Mouse (Mus musculus) embryonic stem cell, embryonic (primary cell): ENCODE measurements at regions not wholly inside any gene's neighbourhood (a gene's known extent, or its start where the extent isn't known, plus 50 kb on each side); places are given as distances from the start of the nearest gene placed in this dataset.

Experiments used
- CTCF ChIA-PET, 4 experiments: fragments of 300-600 bp in 2 of 4; fragments of 350-600 bp in 2 of 4; sonication (Branson Sonifier 250); formaldehyde crosslinking; loops; one replicate each; lab custom pipeline; 2022; ENCODE audit warnings: inconsistent platforms in 2 of 4; lab: Charles Lee
- POLR2A ChIA-PET, 4 experiments: fragments of 300-600 bp in 2 of 4; fragments of 350-600 bp in 2 of 4; sonication (Branson Sonifier 250); formaldehyde crosslinking; loops; one replicate each; lab custom pipeline; 2022; ENCODE audit warnings: antibody characterized with exemption in 4 of 4, inconsistent platforms in 1 of 4; lab: Charles Lee

DNA sequence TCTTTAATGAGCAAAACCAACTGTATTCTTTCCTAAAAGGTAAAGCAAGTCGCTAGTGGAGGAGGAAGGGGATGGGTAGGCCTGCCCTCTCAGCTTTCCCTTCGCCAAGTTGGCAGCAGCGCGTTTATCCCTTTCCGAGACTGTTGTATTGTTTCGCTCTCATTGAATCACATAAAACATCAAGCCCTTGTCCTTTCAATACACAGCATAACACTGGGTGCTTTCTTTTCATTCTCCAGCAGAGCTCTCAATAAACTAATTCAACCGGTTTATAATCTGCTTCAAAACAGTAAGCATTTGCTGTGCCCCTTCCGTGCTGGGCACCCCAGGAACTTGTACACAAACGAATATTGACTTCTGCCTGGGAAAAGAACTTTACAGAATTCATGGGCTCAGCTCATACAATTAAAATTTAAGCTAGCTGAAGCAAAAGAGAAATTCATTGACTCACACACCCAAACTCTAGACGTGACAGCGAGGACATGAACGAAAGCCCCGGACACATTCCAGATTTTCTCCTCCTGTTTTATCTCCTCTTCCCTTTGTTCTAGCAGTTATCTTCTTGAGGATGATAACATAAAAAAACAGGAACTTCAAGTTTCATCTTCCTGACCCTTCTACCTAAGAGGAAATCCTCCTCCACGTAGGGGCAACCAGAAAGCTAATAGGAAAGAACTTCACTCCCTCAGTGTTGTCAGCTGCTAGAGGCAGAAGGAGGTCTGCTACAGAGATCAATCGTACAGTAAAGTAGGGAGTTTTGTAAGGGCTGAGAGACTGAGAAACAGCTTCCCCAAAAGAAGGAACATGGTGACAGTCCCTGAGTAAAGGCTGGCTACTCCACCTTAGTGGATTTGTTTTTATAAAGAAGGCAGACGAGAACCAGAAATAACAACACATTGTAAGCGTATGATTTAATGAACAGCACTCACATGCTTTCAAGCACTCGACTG lies 177.9 kb downstream of the Kdr start:
- ChIA-PET POLR2A (interaction anchor here in 2 of 4 experiments (0.5 to 0.6 kb wide), 2 partner anchors 299 to 318 kb away, joined by 3 read pairs; no protein-coding TSS in a partner anchor), CTCF (interaction anchor here in 1 of 4 experiments (0.5 kb wide), 1 partner anchor 590 kb away, joined by 3 read pairs; no protein-coding TSS in a partner anchor)

DNA sequence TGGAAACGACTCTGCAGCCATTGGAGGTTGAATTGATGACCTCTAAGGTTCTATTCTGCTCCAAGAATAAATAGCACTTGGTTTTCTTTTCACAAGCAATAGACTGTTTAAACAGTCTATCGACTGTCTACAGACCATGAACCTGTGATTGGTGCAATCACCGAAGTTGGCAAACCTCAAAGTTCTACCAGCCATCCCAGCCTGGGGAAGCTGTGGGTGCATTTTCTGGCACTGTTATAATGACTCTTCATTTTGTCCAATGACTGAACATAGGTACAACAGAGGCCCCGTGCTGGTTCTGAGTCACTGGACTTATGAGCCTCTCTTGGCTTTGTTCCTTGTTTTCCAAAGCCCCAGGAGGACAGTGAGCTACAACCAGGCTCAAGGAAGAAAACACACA lies 178.6 kb downstream of the Kdr start:
- ChIA-PET CTCF (interaction anchor here in 1 of 4 experiments (0.6 kb wide), 1 partner anchor 299 kb away, joined by 3 read pairs; no protein-coding TSS in a partner anchor), POLR2A (no interaction called here)

DNA sequence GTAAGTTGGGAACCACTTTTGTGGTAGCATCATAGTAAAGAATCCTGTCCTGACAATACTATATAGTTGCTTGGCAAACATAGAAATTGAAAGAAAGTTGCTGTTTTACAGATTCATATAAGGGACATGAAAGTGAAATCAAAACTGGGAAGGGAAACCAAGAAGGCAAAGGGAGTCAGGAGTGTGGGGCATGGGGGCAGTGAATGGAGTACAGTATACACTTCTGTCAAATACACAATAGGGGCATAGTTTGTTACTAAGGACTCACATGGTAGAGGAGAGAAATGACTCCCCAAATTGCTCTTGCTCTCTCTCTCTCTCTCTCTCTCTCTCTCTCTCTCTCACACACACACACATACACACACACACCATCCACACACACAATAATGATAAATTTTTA lies 185.1 kb downstream of the Kdr start:
- CTCF ChIA-PET: no interaction called here
- POLR2A ChIA-PET: no interaction called here

DNA sequence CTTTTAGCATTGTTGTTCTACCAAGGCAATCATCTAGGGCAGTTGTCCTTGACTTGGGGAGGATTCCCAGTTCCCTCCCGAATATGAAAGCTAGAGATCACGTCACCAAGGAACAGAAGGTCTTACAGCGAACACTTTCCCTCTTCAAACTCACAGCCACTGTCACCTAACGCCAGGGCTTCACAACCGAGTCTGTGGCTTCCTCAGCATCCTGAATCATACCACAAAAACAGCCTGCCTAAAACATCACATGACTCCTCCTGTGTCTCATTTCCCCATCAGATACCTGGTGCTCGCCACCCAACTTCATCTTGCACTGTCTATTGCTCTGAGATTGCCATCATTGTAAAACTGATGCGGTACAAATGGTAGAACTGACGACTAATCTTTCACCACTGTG lies 186.5 kb downstream of the Kdr start:
- CTCF ChIA-PET: interaction anchor here in 1 of 4 experiments (0.9 kb wide), 1 partner anchor 553 kb away, joined by 3 read pairs; no protein-coding TSS in a partner anchor
- POLR2A ChIA-PET: no interaction called here

DNA sequence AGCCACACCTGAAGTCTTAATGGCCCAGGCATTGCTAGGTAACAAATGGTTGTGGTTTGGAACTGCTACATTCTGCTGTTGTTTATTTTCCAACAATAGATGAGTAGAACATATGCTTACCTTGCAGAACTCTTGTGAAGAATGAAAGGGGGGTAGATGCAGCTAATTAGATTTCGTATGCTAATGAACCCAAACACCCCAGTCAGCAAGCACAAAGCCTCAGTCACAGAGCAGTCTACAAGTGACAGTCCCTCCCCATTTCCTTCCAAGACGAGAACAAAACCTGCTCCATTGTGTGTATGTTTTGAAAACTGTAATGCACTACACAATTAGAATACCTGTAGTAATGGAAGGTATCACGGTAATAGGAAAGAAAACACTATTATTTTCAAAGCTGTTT lies 190.2 kb downstream of the Kdr start:
- ChIA-PET POLR2A (interaction anchor here in 1 of 4 experiments (0.6 kb wide), 1 partner anchor 168 kb away, joined by 5 read pairs; no protein-coding TSS in a partner anchor), CTCF (interaction anchor here in 1 of 4 experiments (0.7 kb wide), 1 partner anchor 576 kb away, joined by 3 read pairs; no protein-coding TSS in a partner anchor)

DNA sequence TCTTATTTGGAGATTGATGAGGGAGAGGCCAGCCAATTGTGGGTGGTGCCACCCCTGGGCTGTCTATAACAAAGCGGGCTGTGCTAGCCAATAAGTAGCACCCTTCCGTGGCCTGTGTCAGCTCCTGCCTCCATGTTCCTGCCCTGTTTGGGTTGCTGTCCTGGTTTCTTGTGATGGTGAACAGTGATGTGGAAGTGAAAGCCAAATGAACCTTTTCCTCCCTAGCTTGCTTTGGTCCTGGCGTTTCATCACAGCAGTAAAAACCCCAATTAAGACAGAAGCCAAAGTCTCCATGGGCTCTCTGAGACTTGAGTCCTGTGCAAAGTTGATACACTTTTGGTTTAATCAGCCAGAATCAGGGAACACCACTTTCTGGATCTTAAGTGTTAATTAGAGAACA lies 192.1 kb downstream of the Kdr start:
- POLR2A ChIA-PET: no interaction called here
- CTCF ChIA-PET: no interaction called here

DNA sequence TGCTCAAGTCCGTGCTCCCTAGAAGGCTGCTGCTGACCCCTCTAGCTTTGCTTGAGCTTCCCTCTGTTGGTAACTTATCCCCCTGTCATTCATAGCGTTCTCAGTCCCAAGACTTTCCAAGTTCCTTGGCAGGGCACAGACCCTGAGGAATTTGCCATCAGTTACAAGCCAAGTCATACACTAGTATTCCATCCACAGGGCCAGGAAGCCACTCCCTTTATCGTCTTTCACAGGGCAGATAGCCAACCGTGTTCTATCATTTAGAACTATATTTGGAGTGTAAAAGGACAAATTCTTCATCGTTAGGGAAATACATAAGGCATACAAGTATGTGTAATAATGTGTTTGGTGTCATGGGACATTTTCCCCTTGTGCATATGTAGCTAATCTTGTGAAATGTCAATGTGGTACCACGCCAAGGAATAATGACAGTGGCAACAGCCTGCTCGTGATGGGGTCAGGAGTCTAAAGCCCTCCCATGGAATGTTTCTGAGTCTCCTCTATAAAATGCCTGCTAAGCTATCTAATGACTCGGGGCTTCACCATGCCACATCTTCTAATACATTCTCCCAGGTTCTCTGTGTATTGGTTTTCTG lies 193.2 kb downstream of the Kdr start:
- ChIA-PET CTCF (no interaction called here), POLR2A (no interaction called here)

DNA sequence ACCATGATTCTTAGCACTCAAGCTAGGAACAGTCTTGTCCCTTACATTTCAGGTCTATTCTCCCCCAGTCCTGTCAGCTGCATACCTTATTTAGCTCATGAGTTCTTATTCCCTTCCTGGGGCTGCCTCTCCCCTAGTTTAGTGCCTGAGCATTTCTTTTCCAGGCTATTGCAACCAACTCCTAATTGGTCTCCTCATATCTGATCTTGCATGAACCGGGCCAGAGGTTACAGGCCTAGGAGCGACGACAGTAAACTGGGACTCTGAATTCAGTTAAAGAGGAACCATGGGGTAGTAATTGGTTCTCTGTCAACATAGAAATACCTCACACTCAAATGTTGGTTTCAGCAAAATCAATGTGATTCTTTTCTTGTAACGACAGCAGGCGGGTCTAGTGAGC lies 195.9 kb downstream of the Kit start:
- POLR2A ChIA-PET: interaction anchor here in 1 of 4 experiments (0.5 kb wide), 1 partner anchor 122 kb away, joined by 3 read pairs; no protein-coding TSS in a partner anchor
- CTCF ChIA-PET: interaction anchor here in 1 of 4 experiments (0.6 kb wide), 1 partner anchor 614 kb away, joined by 3 read pairs; no protein-coding TSS in a partner anchor

DNA sequence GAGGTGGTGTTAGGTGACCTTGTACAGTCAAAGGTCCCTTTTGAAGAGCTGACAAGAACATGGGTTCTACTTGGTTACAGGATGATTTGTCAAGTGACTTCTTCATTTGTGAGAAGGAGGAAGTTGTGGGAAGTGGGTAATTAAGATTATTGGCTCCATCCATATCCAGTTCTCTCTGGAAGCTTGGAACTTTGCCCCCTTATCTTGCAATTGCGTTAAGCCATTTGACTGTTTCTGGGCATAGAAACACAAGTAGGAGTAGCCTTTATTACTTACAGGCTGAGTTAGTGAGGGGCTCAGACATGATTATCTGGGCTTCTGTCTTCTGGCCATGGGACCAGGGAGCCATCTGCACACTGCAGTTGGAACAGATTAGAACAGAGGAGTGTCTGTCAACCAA lies 192.5 kb downstream of the Kit start:
- CTCF ChIA-PET: interaction anchor here in 1 of 4 experiments (1.3 kb wide), 1 partner anchor 104 kb away, joined by 3 read pairs; no protein-coding TSS in a partner anchor
- POLR2A ChIA-PET: no interaction called here

DNA sequence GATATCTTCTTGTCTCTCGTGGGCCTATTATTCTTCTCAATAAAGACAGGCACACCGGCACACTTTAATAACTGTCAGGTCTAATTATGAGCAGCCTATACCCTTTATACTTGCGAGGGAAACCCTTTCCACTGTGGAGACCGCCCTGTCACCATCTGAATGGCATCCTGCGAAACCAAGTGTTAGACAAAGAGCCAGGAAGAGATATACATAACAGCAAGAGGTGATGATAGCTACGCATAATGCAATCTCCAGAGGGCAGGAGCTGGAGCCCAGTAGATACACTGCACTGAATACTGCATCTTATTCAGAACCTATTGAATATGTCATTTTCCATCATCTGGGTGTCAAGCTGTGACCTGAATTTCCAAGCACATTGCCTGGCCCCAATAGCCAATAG lies 187.7 kb downstream of the Kit start:
- POLR2A ChIA-PET: no interaction called here
- CTCF ChIA-PET: no interaction called here

DNA sequence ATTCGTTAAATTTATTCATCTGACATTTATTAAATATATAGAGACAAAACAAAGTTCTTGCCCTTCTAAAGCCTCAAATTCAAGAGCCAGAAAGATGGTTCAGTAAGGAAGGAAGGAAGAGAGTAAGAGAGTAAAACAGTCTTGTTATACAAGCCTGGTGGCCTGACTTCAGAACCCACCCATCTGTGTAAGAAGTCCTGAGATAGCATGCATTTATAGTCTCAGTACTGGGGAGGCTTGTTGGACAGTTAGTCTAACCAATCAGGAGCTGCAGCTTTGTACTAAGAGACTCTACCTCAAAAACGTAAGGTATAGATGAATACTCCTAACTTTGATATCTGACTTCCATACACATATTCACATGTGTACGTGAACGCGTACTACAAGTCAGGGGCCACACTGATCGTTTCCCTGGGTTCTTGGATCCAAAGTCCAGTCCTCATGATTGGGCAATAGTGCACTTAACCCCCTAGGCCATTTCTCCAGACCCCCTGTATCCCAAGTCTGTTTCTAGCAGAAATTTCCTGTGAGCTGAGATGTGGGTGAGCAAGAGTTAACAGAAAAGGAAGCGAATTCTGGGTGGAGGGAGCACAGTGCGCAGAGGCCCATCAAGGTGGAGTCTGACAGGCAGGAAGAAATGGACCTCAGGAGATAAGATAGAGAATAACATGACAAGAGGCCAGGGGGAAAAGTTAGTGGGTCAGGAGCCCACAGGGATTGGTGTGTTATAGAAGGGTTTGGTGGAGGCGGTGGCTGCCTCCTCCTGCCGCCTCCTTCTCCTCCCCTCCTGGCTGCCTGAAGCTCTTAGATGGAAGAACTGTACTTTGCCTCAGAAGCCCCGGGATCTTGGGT lies 187.0 kb downstream of the Kit start:
- ChIA-PET CTCF (no interaction called here), POLR2A (interaction anchor here in 1 of 4 experiments (0.6 kb wide), 1 partner anchor 9 kb away, joined by 3 read pairs; no protein-coding TSS in a partner anchor)

DNA sequence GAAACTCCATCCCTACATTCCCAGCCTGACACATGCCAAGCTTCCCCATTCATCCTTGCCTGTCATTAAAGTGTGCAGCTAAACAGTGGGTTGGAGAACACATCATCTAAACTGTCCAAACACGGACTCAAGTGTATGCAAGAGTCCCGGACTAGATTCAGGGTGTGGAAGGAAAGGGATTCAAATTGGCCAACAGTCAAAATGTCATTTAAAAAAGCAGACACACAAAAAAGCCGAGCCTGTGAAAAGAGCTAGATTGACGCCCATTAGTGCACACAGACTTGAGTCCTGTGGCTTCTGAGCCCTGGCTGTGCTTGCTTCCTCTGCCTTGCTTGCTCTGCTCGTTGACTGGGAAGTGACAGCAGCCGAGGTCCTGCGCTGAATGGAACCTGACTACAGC lies 181.5 kb downstream of the Kit start:
- ChIA-PET CTCF (no interaction called here), POLR2A (interaction anchor here in 1 of 4 experiments (0.9 kb wide), 1 partner anchor 9 kb away, joined by 4 read pairs; no protein-coding TSS in a partner anchor)

DNA sequence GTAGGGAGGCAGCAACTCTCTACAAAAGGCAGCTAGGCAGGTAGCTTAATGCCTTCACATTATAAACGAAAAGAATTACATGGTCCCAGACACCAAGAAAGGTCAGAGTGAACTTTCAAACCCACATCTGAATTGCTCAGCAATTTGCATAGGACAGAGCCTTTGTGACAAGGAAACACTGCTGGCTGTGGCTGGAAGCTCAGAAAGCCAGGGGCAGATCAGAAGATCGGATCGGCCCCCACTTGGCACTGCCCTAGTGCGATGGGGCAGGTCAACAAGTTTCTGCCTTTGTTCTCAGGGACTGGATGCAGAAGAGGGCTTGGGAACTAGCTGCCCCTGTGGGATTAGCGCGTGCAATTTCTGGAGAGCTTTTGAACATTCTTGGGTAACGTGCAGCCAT lies 179.6 kb downstream of the Kit start:
- ChIA-PET CTCF (interaction anchor here in 1 of 4 experiments (0.6 kb wide), 1 partner anchor 344 kb away, joined by 3 read pairs; no protein-coding TSS in a partner anchor), POLR2A (interaction anchor here in 3 of 4 experiments (0.8 to 1.2 kb wide), 3 partner anchors 179 to 664 kb away, joined by 3 to 4 read pairs (median 3); partner anchors contain the start of gene Kit (in 2 of the 3))

DNA sequence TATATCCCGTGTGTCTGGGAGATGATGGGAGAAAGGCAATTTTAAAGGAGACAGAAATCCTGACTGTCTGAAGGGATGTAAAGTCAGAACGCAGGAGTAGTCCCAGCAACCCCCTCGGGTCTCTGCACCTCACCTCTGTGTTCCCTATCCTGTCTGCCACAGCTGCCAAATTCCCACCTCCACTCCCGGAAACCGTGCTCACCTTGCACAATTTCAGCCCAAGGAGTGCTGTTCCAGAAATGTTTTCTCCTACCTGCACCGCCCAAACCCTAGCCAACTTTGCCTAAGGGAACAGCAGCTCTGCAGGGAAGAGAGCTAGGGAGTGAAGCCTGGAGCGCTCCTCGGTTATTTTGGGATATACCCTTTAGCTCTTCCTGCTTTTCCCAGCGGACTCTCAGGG lies 170.6 kb downstream of the Kit start:
- CTCF ChIA-PET: interaction anchor here in 1 of 4 experiments (0.5 kb wide), 1 partner anchor 946 kb away, joined by 3 read pairs; no protein-coding TSS in a partner anchor
- POLR2A ChIA-PET: no interaction called here

DNA sequence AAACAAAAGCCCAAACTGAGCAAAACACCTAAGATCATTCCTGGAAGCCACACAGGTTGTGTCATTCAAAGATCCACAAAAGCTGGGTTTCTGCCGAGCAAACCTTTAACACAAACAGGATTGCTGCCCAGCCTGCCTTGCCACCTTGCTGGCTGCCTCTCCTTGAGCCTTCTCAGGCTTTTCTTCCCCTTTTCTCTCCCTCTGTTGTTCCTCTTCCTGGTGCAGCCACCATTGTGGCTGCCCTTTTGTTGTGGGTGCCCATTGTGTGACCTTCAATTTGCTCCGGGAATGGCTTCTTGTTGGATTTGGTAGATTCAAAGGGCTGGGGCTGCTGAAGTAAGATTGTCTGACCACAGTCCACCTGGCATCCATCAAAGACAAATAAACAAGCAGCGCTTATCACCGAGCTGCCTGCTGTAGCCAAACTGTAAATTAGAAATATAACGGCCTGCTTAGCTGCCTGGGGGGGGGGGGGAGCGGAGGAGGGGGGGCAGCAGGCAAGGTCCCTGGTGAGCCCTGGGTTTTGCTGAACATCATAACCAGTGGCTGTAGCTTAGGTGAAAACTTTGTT lies 169.8 kb downstream of the Kit start:
- POLR2A ChIA-PET: interaction anchor here in 1 of 4 experiments (0.6 to 1.3 kb wide), 2 partner anchors 76 to 142 kb away, joined by 3 read pairs; no protein-coding TSS in a partner anchor
- CTCF ChIA-PET: interaction anchor here in 1 of 4 experiments (0.6 kb wide), 1 partner anchor 108 kb away, joined by 3 read pairs; no protein-coding TSS in a partner anchor

DNA sequence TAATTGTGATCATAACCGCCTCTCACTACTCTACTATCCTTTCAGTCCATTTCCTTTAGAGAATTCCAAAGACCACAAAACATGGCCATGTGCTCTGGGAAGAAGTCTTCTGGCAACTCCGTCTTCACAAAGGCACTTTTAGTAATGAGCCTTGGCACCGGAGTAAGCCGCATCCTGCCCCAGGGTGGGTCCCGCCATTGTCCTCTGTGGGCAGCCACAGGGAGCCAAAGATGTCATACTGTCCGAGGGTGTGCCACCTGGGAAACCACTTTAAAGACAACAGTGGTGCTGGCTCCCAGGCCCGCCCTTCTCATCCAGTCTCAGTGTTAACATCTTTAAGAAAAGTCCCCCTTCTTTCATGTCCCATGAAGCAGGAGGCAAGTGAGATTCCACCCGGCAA lies 164.6 kb downstream of the Kit start:
- CTCF ChIA-PET: interaction anchor here in 1 of 4 experiments (0.6 kb wide), 1 partner anchor 47 kb away, joined by 3 read pairs; no protein-coding TSS in a partner anchor

DNA sequence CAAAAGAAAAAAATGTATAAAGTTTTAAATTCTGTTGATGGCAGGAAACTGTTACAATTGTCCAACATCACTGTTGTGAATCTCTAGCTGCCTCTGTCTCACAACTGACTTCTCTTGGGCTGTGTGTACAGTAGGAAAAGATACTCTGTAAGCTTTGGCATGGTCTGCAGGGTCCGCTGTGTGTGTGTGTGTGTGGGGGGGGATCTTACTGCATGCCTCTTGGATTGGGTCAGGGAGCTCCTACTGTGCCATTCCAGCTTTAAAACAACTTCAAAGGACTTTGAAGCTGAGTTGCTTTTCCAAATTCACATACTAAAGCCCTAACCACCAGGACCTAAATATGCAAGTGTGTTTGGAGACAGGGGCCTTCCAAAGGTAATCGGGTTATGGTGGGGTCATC lies 163.7 kb downstream of the Kit start:
- CTCF ChIA-PET: interaction anchor here in 1 of 4 experiments (0.9 kb wide), 1 partner anchor 170 kb away, joined by 7 read pairs; no protein-coding TSS in a partner anchor
- POLR2A ChIA-PET: interaction anchor here in 1 of 4 experiments (1.1 kb wide), 1 partner anchor 127 kb away, joined by 3 read pairs; no protein-coding TSS in a partner anchor

More for the DNA sequence above, 164.6 kb downstream of the Kit start:
- POLR2A ChIA-PET: no interaction called here
